Mouse (Mus musculus) kidney, adult 2 months (tissue): ENCODE measurements at regions not wholly inside any gene's neighbourhood (a gene's known extent, or its start where the extent isn't known, plus 50 kb on each side); places are given as distances from the start of the nearest gene placed in this dataset.

Source experiments
- DNase-seq: peaks from one replicate; pipeline ENCODE4 v3.0.0; 2021
- H3K27ac ChIP-seq: fragments of 200-500 bp; 2 replicates; pipeline ENCODE4 v1.5.1; 2012; ENCODE audit warnings: low read depth, low read length, control low read depth, inconsistent platforms; ENCODE audit not compliant: insufficient read depth
- H3K27me3 ChIP-seq: fragments of 200-500 bp; replicated peaks from 2 replicates; pipeline ENCODE4 v1.6.1; 2012; ENCODE audit warnings: mild to moderate bottlenecking, moderate library complexity, low read length, inconsistent platforms; ENCODE audit not compliant: control insufficient read depth, insufficient read depth
- H3K36me3 ChIP-seq: fragments of 200-500 bp; 2 replicates; pipeline ENCODE4 v1.6.1; 2012; ENCODE audit warnings: mild to moderate bottlenecking, moderate library complexity, low read length, inconsistent platforms; ENCODE audit not compliant: control insufficient read depth, insufficient read depth
- H3K4me1 ChIP-seq: fragments of 200-500 bp; 2 replicates; pipeline ENCODE4 v1.6.1; 2011; ENCODE audit warnings: low read length; ENCODE audit not compliant: control insufficient read depth, insufficient read depth
- H3K4me3 ChIP-seq: fragments of 200-500 bp; 2 replicates; pipeline ENCODE4 v1.5.1; 2011; ENCODE audit warnings: mild to moderate bottlenecking, low read depth, low read length, control low read depth; ENCODE audit not compliant: insufficient read depth
- CTCF ChIP-seq: fragments of 200-500 bp; conservative IDR thresholded peaks from 2 replicates; pipeline ENCODE4 v1.5.1; 2011; ENCODE audit warnings: low read depth, mild to moderate bottlenecking, control low read depth, low read length, moderate library complexity, mixed read lengths; ENCODE audit not compliant: insufficient read depth, insufficient read length
- POLR2A ChIP-seq: fragments of 200-500 bp; IDR thresholded peaks from one replicate; pipeline ENCODE4 v1.6.1; 2011; ENCODE audit warnings: low read depth, low read length, control low read depth
- WGBS: fragments of 180-500 bp; shearing (Covaris S2); methylation state at CpG from one replicate; pipeline ENCODE4 v1.1.7; 2018; 5-methylcytosine and 5-hydroxymethylcytosine counted together

GRCm38 (mm10) chr2:17157336-17157735, 573.9 kb downstream of the Nebl start:
- WGBS, result 49% methylated on average over 1 of the region's 1 CpGs

GRCm38 (mm10) chr2:17155596-17155995, 575.7 kb downstream of the Nebl start:
- TF ChIP-seq CTCF, result no peak
- TF ChIP-seq POLR2A, result no peak
- WGBS, result 88% methylated on average over 2 of the region's 2 CpGs
- H3K36me3 ChIP-seq, result no peaks in the 10 kb centered on the region

More at GRCm38 (mm10) chr2:17157336-17157735, 573.9 kb downstream of the Nebl start:
- Histone ChIP-seq H3K36me3 (no peaks in the 10 kb centered on the region), H3K4me3 (no peak overlapping the region), H3K27me3 (no peaks in the 10 kb centered on the region), H3K4me1 (no peaks in the 10 kb centered on the region), H3K27ac (no peak overlapping the region)
- DNase-seq, result no peak
- TF ChIP-seq CTCF (no peak), POLR2A (no peak)

GRCm38 (mm10) chr2:17123626-17124025, 607.6 kb downstream of the Nebl start:
- DNase-seq, result no peak
- WGBS, result 48% methylated on average over 4 of the region's 4 CpGs
- no peaks in the 10 kb centered on the region for H3K4me1 ChIP-seq
- no peak overlapping the region for H3K27ac ChIP-seq
- no peak overlapping the region for H3K4me3 ChIP-seq
- TF ChIP-seq POLR2A (no peak), CTCF (no peak)
- H3K36me3 ChIP-seq, result no peaks in the 10 kb centered on the region
- H3K27me3 ChIP-seq, result no peaks in the 10 kb centered on the region

More at GRCm38 (mm10) chr2:17155596-17155995, 575.7 kb downstream of the Nebl start:
- Histone ChIP-seq H3K4me1 (no peaks in the 10 kb centered on the region), H3K4me3 (no peak overlapping the region), H3K27ac (no peak overlapping the region), H3K27me3 (no peaks in the 10 kb centered on the region)
- DNase-seq, result no peak

GRCm38 (mm10) chr2:17117292-17117691, 614.0 kb downstream of the Nebl start:
- no peaks in the 10 kb centered on the region for H3K36me3 ChIP-seq
- H3K4me3 ChIP-seq, result no peak overlapping the region
- no peak overlapping the region for H3K27ac ChIP-seq
- no peak for DNase-seq
- WGBS, result 90% methylated on average over 2 of the region's 2 CpGs
- no peaks in the 10 kb centered on the region for H3K4me1 ChIP-seq
- TF ChIP-seq CTCF (no peak), POLR2A (no peak)
- H3K27me3 ChIP-seq, result no peaks in the 10 kb centered on the region

GRCm38 (mm10) chr2:17111177-17111576, 620.1 kb downstream of the Nebl start:
- no peak overlapping the region for H3K27ac ChIP-seq
- no peaks in the 10 kb centered on the region for H3K27me3 ChIP-seq
- no peak for TF ChIP-seq CTCF
- no peak for TF ChIP-seq POLR2A
- no peaks in the 10 kb centered on the region for H3K36me3 ChIP-seq
- no peak overlapping the region for H3K4me3 ChIP-seq
- 47% methylated on average over 1 of the region's 1 CpGs for WGBS
- no peak for DNase-seq
- H3K4me1 ChIP-seq, result no peaks in the 10 kb centered on the region

- no peak for DNase-seq
- Histone ChIP-seq H3K27me3 (no peaks in the 10 kb centered on the region), H3K4me3 (no peak overlapping the region), H3K4me1 (no peaks in the 10 kb centered on the region), H3K36me3 (no peaks in the 10 kb centered on the region), H3K27ac (no peak overlapping the region)
- no peak for TF ChIP-seq POLR2A
These were observed 630.1 kb downstream of the Nebl start for GRCm38 (mm10) chr2:17101161-17101560.

- TF ChIP-seq CTCF (no peak), POLR2A (no peak)
- 79% methylated on average over 20 of the region's 20 CpGs for WGBS
- no peak for DNase-seq
- Histone ChIP-seq H3K36me3 (no peaks in the 10 kb centered on the region), H3K27me3 (no peaks in the 10 kb centered on the region), H3K27ac (no peak overlapping the region), H3K4me3 (no peak overlapping the region), H3K4me1 (no peaks in the 10 kb centered on the region)
These were observed 633.7 kb downstream of the Nebl start for GRCm38 (mm10) chr2:17097546-17097945.

- TF ChIP-seq CTCF (no peak), POLR2A (no peak)
- no peaks in the 10 kb centered on the region for H3K27me3 ChIP-seq
- H3K4me3 ChIP-seq, result no peak overlapping the region
- 75% methylated on average over 1 of the region's 1 CpGs for WGBS
- H3K36me3 ChIP-seq, result no peaks in the 10 kb centered on the region
- no peaks in the 10 kb centered on the region for H3K4me1 ChIP-seq
- H3K27ac ChIP-seq, result no peak overlapping the region
- no peak for DNase-seq
These were observed 639.8 kb downstream of the Nebl start for GRCm38 (mm10) chr2:17091454-17091853.
